Mouse (Mus musculus) ES-Bruce4 (cell line): ENCODE measurements around the gene Krtap9-3.

Experiments
- CTCF ChIP-seq: IDR thresholded peaks from one replicate; pipeline ENCODE4 v1.8.1; 2011; ENCODE audit warnings: low read depth, low read length
- EP300 ChIP-seq: IDR thresholded peaks from 2 replicates; pipeline ENCODE4 v1.6.1; 2011; ENCODE audit warnings: low read depth, low read length; ENCODE audit not compliant: insufficient read depth

DNA sequence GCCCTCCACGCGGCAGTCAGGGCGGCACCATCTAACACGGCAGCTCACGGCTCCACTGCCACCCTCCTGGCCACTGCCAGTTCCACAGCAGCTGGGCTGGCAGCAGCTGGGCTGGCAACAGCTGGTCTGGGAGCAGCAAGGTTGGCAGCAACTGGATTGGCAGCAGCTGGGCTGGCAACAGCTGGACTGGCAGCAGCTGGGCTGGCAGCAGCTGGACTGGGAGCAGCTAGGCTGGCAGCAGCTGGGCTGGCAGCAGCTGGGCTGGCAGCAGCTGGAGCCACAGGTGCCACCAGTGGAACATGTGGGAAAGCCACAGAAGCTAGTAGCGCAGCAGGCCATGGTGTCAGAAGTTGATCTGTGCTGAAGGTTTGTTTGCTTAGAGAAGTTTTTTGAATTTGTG is 6.9 kb downstream of the Krtap9-3 start, which contains the start of gene Krtap1-3:
- TF ChIP-seq CTCF: no peak
- no peak for TF ChIP-seq EP300
